Mouse (Mus musculus): ENCODE measurements around the gene Git1. TPM values are rescaled to one million over a fixed set of nuclear protein-coding genes. Genes with fewer than 3 reads are reported as not detected.
A peak's percentile ranks its signal among the peaks of the same experiment; 100 is the strongest.
"Not testable (repeated sequence)": the region's sequence is repeated elsewhere in the genome, so short reads cannot be mapped to it uniquely, and the experiment has no call there.

Gene Git1
- polyA plus RNA-seq, 1 experiment from 2014 or later = 9.1 TPM

- Histone ChIP-seq H3K4me2 (peak within 1 kb of the TSS; percentile 97), H3K36me3 (peaks cover 3% of the 10 kb centered on the region; the same call in 1 of the 2 replicates), H3K9me3 (no peaks in the 10 kb centered on the region), H3K9ac (peak within 1 kb of the TSS; percentile 41), H3K4me3 (peak within 1 kb of the TSS; percentile 72), H3K4me1 (peaks cover 37% of the 10 kb centered on the region), H3K27ac (peak within 1 kb of the TSS; percentile 23; the same call in 1 of the 2 replicates), H3K27me3 (peaks cover 30% of the 10 kb centered on the region)
- WGBS = under 1% methylated on average over 66 of the region's 72 CpGs
- peak; percentile 25; the same call in 1 of the 2 replicates for ATAC-seq (ENCODE audit: insufficient number of reproducible peaks, low FRiP score, low TSS enrichment, low read depth)
Observed at GRCm38 (mm10) chr11:77514832-77515636, 21.7 kb downstream of the Git1 start, which contains the start of gene Abhd15. Gene Abhd15 (plus strand): TSS chr11:77515121.

GRCm38 (mm10) chr11:77515637-77516552 lies 22.5 kb downstream of the Git1 start, which contains the start of gene Trp53i13:
Gene Trp53i13 (minus strand): TSS chr11:77515980.
- Histone ChIP-seq H3K27ac (no peak within 1 kb of the TSS), H3K9ac (peak within 1 kb of the TSS; percentile 41), H3K4me1 (peaks cover 40% of the 10 kb centered on the region), H3K9me3 (no peaks in the 10 kb centered on the region), H3K27me3 (peaks cover 30% of the 10 kb centered on the region), H3K4me3 (peak within 1 kb of the TSS; percentile 72), H3K4me2 (peak within 1 kb of the TSS; percentile 97), H3K36me3 (no peaks in the 10 kb centered on the region)
- 8% methylated on average over 39 of the region's 39 CpGs for WGBS
- ATAC-seq (ENCODE audit: insufficient number of reproducible peaks, low FRiP score, low TSS enrichment, low read depth) = no peak

- H3K36me3 ChIP-seq = no peaks in the 10 kb centered on the region
- 68% methylated on average over 5 of the region's 5 CpGs for WGBS
- no peak overlapping the region for H3K4me3 ChIP-seq
- H3K27me3 ChIP-seq = peaks cover 30% of the 10 kb centered on the region
- peaks cover 35% of the 10 kb centered on the region for H3K4me1 ChIP-seq
- H3K27ac ChIP-seq = no peak overlapping the region
- no peak overlapping the region for H3K9ac ChIP-seq
- no peak overlapping the region for H3K4me2 ChIP-seq
- no peak for ATAC-seq (ENCODE audit: insufficient number of reproducible peaks, low FRiP score, low TSS enrichment, low read depth)
- no peaks in the 10 kb centered on the region for H3K9me3 ChIP-seq
Observed at GRCm38 (mm10) chr11:77516553-77517425, 23.4 kb downstream of the Git1 start.

GRCm38 (mm10) chr11:77518051-77518798 lies 24.9 kb downstream of the Git1 start:
- ATAC-seq (ENCODE audit: insufficient number of reproducible peaks, low FRiP score, low TSS enrichment, low read depth) = no peak
- WGBS = 77% methylated on average over 27 of the region's 27 CpGs
- Histone ChIP-seq H3K9ac (no peak overlapping the region), H3K4me1 (peaks cover 30% of the 10 kb centered on the region), H3K4me3 (no peak overlapping the region), H3K27ac (no peak overlapping the region), H3K27me3 (peaks cover 30% of the 10 kb centered on the region), H3K4me2 (no peak overlapping the region), H3K36me3 (no peaks in the 10 kb centered on the region), H3K9me3 (no peaks in the 10 kb centered on the region)

- H3K4me2 ChIP-seq = no peak within 1 kb of the TSS
- no peak within 1 kb of the TSS for H3K9ac ChIP-seq
- H3K27ac ChIP-seq = no peak within 1 kb of the TSS
- H3K4me1 ChIP-seq = peaks cover 23% of the 10 kb centered on the region
- no peak within 1 kb of the TSS for H3K4me3 ChIP-seq
- no peaks in the 10 kb centered on the region for H3K9me3 ChIP-seq
- WGBS = 63% methylated on average over 5 of the region's 5 CpGs
- ATAC-seq (ENCODE audit: insufficient number of reproducible peaks, low FRiP score, low TSS enrichment, low read depth) = no peak
- no peaks in the 10 kb centered on the region for H3K36me3 ChIP-seq
- H3K27me3 ChIP-seq = peaks cover 30% of the 10 kb centered on the region
Observed at GRCm38 (mm10) chr11:77519043-77519442, 25.7 kb downstream of the Git1 start, which contains the start of gene Gm10392. Gene Gm10392 (minus strand): TSS chr11:77519198.

GRCm38 (mm10) chr11:77520601-77521529 lies 27.5 kb downstream of the Git1 start:
- Histone ChIP-seq H3K9ac (no peak overlapping the region), H3K27ac (no peak overlapping the region), H3K4me2 (no peak overlapping the region), H3K27me3 (peaks cover 21% of the 10 kb centered on the region), H3K4me1 (peaks cover 5% of the 10 kb centered on the region), H3K9me3 (no peaks in the 10 kb centered on the region), H3K36me3 (no peaks in the 10 kb centered on the region), H3K4me3 (no peak overlapping the region)
- 52% methylated on average over 5 of the region's 5 CpGs for WGBS
- no peak for ATAC-seq (ENCODE audit: insufficient number of reproducible peaks, low FRiP score, low TSS enrichment, low read depth)

GRCm38 (mm10) chr11:77525804-77526486 lies 32.6 kb downstream of the Git1 start:
- 78% methylated on average over 3 of the region's 3 CpGs for WGBS
- ATAC-seq (ENCODE audit: insufficient number of reproducible peaks, low FRiP score, low TSS enrichment, low read depth) = no peak
- H3K27ac ChIP-seq = no peak overlapping the region

GRCm38 (mm10) chr11:77528420-77528819 lies 35.1 kb downstream of the Git1 start:
- not testable (repeated sequence) for H3K4me2 ChIP-seq; H3K36me3 ChIP-seq; H3K27me3 ChIP-seq; H3K9me3 ChIP-seq; H3K4me1 ChIP-seq; H3K9ac ChIP-seq; H3K4me3 ChIP-seq; H3K27ac ChIP-seq; ATAC-seq (ENCODE audit: insufficient number of reproducible peaks, low FRiP score, low TSS enrichment, low read depth)
- 89% methylated on average over 3 of the region's 3 CpGs for WGBS

More at GRCm38 (mm10) chr11:77525804-77526486, 32.6 kb downstream of the Git1 start:
- H3K4me1 ChIP-seq = no peaks in the 10 kb centered on the region
- H3K36me3 ChIP-seq = no peaks in the 10 kb centered on the region
- no peak overlapping the region for H3K4me3 ChIP-seq
- H3K9me3 ChIP-seq = no peaks in the 10 kb centered on the region
- no peak overlapping the region for H3K4me2 ChIP-seq
- no peaks in the 10 kb centered on the region for H3K27me3 ChIP-seq
- H3K9ac ChIP-seq = no peak overlapping the region

- Histone ChIP-seq H3K4me3 (no peak overlapping the region), H3K9me3 (no peaks in the 10 kb centered on the region), H3K4me1 (no peaks in the 10 kb centered on the region), H3K36me3 (0 out of 2 replicates have a peak, but pooled peaks cover 8% of the 10 kb centered on the region), H3K27ac (no peak overlapping the region), H3K27me3 (no peaks in the 10 kb centered on the region), H3K9ac (no peak overlapping the region), H3K4me2 (no peak overlapping the region)
- ATAC-seq (ENCODE audit: insufficient number of reproducible peaks, low FRiP score, low TSS enrichment, low read depth) = no peak
- WGBS = 88% methylated on average over 3 of the region's 3 CpGs
Observed at GRCm38 (mm10) chr11:77529644-77530043, 36.3 kb downstream of the Git1 start.

Data from limb, embryonic 15.5 days (tissue).